26 mouse cellular contexts compared by ENCODE assay signal in genomic region chr5:142036536-142036935, GRCm38 (mm10).
A peak's percentile ranks its signal among the peaks of the same experiment; 100 is the strongest.
DNase-seq lines count a peak whose midpoint lies in the region; ATAC-seq and TF ChIP-seq lines count a peak whose summit lies in the region.
"Had no signal": no experiment of that assay in that cellular context is flagged by ENCODE, and none has a peak within 500 bp of the region (broad histone marks: within the 10 kb centered on the region; RNA-seq: fewer than 3 reads in every experiment).

No protein-coding gene starts in this region.

- H3K4me1 ChIP-seq in forebrain, postnatal 0 days (ENCODE audit: insufficient read depth) = no peaks in the 10 kb centered on the region
- H3K4me1 ChIP-seq in forebrain, embryonic 16.5 days (replicated peaks; ENCODE audit: control insufficient read depth, insufficient read depth, low read length) = no peaks in the 10 kb centered on the region
- no peaks in the 10 kb centered on the region for H3K4me1 ChIP-seq in lung, embryonic 14.5 days (ENCODE audit: insufficient read depth)
- H3K4me1 ChIP-seq: forebrain, embryonic 10.5 days; heart, embryonic 12.5 days; hindbrain, embryonic 10.5 days; liver, embryonic 13.5 days; lung, embryonic 15.5 days; megakaryocyte, embryonic 14.5 days; neural tube, embryonic 12.5 days had no signal

- WGBS in forebrain, postnatal 0 days = 64% methylated on average over 9 of the region's 9 CpGs
- 80% methylated on average over 9 of the region's 9 CpGs for WGBS in forebrain, embryonic 16.5 days
- WGBS in lung, embryonic 14.5 days = 81% methylated on average over 9 of the region's 9 CpGs

- H3K27me3 ChIP-seq in forebrain, postnatal 0 days (ENCODE audit: insufficient read depth, low read length) = no peaks in the 10 kb centered on the region
- no peaks in the 10 kb centered on the region for H3K27me3 ChIP-seq in forebrain, embryonic 16.5 days (replicated peaks; ENCODE audit: control insufficient read depth, insufficient read depth, low read length)
- H3K27me3 ChIP-seq in lung, embryonic 14.5 days (ENCODE audit: insufficient read depth, low read length) = no peaks in the 10 kb centered on the region
- H3K27me3 ChIP-seq: heart, embryonic 12.5 days; kidney, embryonic 15.5 days; liver, embryonic 13.5 days; lung, embryonic 15.5 days; megakaryocyte, embryonic 14.5 days; neural tube, embryonic 12.5 days had no signal

- H3K9ac ChIP-seq in forebrain, postnatal 0 days = no peak overlapping the region
- no peak overlapping the region for H3K9ac ChIP-seq in forebrain, embryonic 16.5 days (replicated peaks; ENCODE audit: low read depth, low read length)
- no peak overlapping the region for H3K9ac ChIP-seq in lung, embryonic 14.5 days
- H3K9ac ChIP-seq: heart, embryonic 12.5 days; kidney, embryonic 15.5 days; liver, embryonic 13.5 days; lung, embryonic 15.5 days; neural tube, embryonic 12.5 days had no signal

- no peaks in the 10 kb centered on the region for H3K9me3 ChIP-seq in forebrain, postnatal 0 days (ENCODE audit: low read length)
- no peaks in the 10 kb centered on the region for H3K9me3 ChIP-seq in forebrain, embryonic 16.5 days (ENCODE audit: control insufficient read depth, low read length)
- no peaks in the 10 kb centered on the region for H3K9me3 ChIP-seq in lung, embryonic 14.5 days (ENCODE audit: low read depth, low read length)
- H3K9me3 ChIP-seq: forebrain, embryonic 10.5 days; heart, embryonic 12.5 days; hindbrain, embryonic 10.5 days; kidney, embryonic 15.5 days; lung, embryonic 15.5 days; neural tube, embryonic 12.5 days had no signal

- no peak overlapping the region for H3K4me3 ChIP-seq in forebrain, postnatal 0 days (ENCODE audit: low read depth, low read length)
- H3K4me3 ChIP-seq in forebrain, embryonic 16.5 days (replicated peaks; ENCODE audit: low read length) = no peak overlapping the region
- no peak overlapping the region for H3K4me3 ChIP-seq in lung, embryonic 14.5 days (ENCODE audit: low read depth, low read length)
- H3K4me3 ChIP-seq: forebrain, embryonic 10.5 days; heart, embryonic 12.5 days; hindbrain, embryonic 10.5 days; kidney, embryonic 15.5 days; liver, embryonic 13.5 days; lung, embryonic 15.5 days; megakaryocyte, embryonic 14.5 days; neural tube, embryonic 12.5 days had no signal

- no peak overlapping the region for H3K4me2 ChIP-seq in forebrain, postnatal 0 days (ENCODE audit: low read depth)
- H3K4me2 ChIP-seq in forebrain, embryonic 16.5 days (ENCODE audit: low read length) = no peak overlapping the region
- no peak overlapping the region for H3K4me2 ChIP-seq in lung, embryonic 14.5 days
- H3K4me2 ChIP-seq: heart, embryonic 12.5 days; kidney, embryonic 15.5 days; liver, embryonic 13.5 days; lung, embryonic 15.5 days; neural tube, embryonic 12.5 days had no signal

- no peak for ATAC-seq in forebrain, postnatal 0 days
- no peak for ATAC-seq in forebrain, embryonic 16.5 days
- ATAC-seq in lung, embryonic 14.5 days (ENCODE audit: insufficient read depth) = no peak
- ATAC-seq: intestine, postnatal 0 days had no signal

- H3K27ac ChIP-seq in forebrain, postnatal 0 days (ENCODE audit: low read depth, low read length) = no peak overlapping the region
- no peak overlapping the region for H3K27ac ChIP-seq in forebrain, embryonic 16.5 days (ENCODE audit: low read length)
- H3K27ac ChIP-seq in lung, embryonic 14.5 days (ENCODE audit: low read depth) = no peak overlapping the region
- H3K27ac ChIP-seq: forebrain, embryonic 10.5 days; hindbrain, embryonic 10.5 days; kidney, embryonic 15.5 days; liver, embryonic 13.5 days; lung, embryonic 15.5 days; neural tube, embryonic 12.5 days had no signal

- peak; percentile 31 for DNase-seq in forebrain, postnatal 0 days
- peak; percentile 2 for DNase-seq in layer of hippocampus, adult 9-10 months (ENCODE audit: low spot score)
- no peak for DNase-seq in layer of hippocampus, adult 11-12 months (ENCODE audit: low spot score)
- DNase-seq in lung, embryonic 14.5 days = peak; percentile 21
- DNase-seq in lung, adult 18-20 months = no peak
- DNase-seq in right cerebral cortex, postnatal 14 days = peak; percentile 21
- no peak for DNase-seq in testis, postnatal 10 days (ENCODE audit: low spot score)
- DNase-seq: adrenal gland, postnatal 36 days; cerebellum, adult 11-12 months; cerebellum, postnatal 10 days; gastrocnemius, postnatal 10 days; heart, postnatal 10 days; liver, embryonic 13.5 days; lung, postnatal 36 days; midbrain, embryonic 14.5 days; spleen, adult 18-20 months; thymus, postnatal 25 days had no signal

- no peaks in the 10 kb centered on the region for H3K36me3 ChIP-seq in forebrain, postnatal 0 days (ENCODE audit: insufficient read depth)
- no peaks in the 10 kb centered on the region for H3K36me3 ChIP-seq in forebrain, embryonic 16.5 days (ENCODE audit: control insufficient read depth, insufficient read depth)
- no peaks in the 10 kb centered on the region for H3K36me3 ChIP-seq in lung, embryonic 14.5 days (ENCODE audit: insufficient read depth)
- H3K36me3 ChIP-seq: forebrain, embryonic 10.5 days; kidney, embryonic 15.5 days; liver, embryonic 13.5 days; lung, embryonic 15.5 days; neural tube, embryonic 12.5 days had no signal

- TF ChIP-seq CTCF in forebrain, postnatal 0 days (IDR thresholded peaks at IDR 0.05; ENCODE audit: low read depth) = no peak
- TF ChIP-seq CTCF in lung, embryonic 14.5 days (IDR thresholded peaks at IDR 0.05; ENCODE audit: low read depth) = no peak

Comparison
In these comparisons a context has a peak if more than half of its experiments do, and no peak if none do; other contexts are left out.
1. DNase-seq: peak in forebrain, postnatal 0 days (single experiment), layer of hippocampus, adult 9-10 months (single experiment), lung, embryonic 14.5 days (single experiment) and right cerebral cortex, postnatal 14 days (single experiment); none in layer of hippocampus, adult 11-12 months (single experiment), lung, adult 18-20 months (0 of 2) and testis, postnatal 10 days (single experiment).